Mouse (Mus musculus) c-Kit-positive CD71-negative TER-119-negative erythroid progenitor cells, embryonic 14.5 days (primary cell): Measurements from ENCODE around the gene Necab3.

Experiments
- DNase-seq: peaks from one replicate; pipeline ENCODE4 v3.0.0-alpha.2; 2013; ENCODE audit warnings: low read depth

The Necab3 gene

DNA sequence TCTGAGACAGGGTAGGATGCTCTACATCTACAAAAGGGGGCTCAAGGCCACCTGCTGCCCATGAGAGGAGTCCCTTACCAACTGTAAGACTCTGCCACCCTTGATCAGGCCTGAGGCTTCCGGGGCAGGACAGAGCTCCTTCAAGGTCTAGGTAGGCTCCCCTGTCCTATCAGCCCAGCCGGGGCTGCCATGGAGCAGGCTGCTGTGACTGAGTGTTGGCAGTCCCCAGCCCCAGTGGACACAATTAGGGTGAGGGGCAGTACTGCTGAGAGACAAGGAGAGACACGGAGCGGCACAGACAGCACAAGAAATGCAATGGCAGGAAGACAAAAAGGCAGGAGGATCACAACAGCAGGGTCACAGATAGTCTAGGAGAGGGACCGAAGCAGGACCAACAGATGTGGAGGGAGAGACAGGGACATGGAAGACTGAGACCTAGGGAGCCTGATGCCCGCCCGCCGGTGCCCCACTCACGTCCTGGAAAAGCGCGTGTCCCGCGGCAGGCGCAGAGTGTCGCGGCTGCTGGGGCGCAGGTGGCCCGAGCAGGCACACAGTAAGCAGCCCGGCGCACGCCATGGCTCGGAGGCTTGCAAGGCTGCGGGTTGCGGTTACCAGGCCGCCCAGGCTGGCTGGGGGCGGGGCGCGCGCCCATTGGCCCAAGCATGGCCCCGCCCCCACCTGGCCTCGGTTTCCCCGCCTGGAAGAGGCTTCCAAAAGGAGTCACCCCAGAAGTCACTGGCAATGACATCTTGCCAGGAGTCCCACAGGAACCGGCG lies at the start of gene Necab3:
Gene Necab3 (minus strand): TSS at position 627 of the 776 bp plus-strand sequence.
- DNase-seq, result no peak

DNA sequence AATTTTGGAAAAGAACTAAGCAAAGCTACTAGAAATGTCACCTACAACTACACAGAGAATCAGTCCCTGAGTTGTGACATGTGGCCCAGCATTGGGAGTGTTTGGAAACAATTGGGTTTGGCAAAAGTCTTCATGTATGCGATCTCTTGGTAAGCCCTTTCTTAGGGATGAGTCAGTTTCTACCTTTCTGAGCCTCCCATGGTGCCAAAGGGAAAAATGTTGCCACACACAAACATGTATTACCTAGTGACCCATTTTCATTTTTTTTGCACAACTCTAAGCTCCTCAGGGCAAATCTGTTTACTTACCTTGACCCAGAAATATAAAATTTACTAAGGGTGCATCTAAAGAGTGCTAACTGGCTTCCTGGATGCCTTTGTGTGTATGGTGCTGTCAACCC lies 48.3 kb upstream of the Necab3 start:
- no peak for DNase-seq

DNA sequence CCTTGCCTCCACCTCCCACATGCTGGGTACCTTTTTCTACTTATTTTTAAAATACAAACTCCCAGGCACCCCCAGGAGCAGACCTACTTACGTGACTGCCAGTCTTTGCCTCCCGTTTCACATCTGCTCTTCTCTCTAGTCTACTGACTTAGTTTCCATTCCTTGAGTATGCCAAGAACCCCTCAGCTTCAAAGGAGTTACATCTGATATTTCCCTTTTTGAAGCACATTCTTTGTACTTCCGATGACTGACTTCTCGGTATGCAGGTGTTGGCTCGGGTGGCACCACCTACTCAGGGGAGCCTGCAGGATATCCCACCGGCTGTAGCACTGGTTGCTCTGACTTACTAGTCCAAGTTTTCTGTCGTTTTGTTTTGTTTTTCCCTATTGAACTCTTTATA lies 45.5 kb upstream of the Necab3 start:
- no peak for DNase-seq

DNA sequence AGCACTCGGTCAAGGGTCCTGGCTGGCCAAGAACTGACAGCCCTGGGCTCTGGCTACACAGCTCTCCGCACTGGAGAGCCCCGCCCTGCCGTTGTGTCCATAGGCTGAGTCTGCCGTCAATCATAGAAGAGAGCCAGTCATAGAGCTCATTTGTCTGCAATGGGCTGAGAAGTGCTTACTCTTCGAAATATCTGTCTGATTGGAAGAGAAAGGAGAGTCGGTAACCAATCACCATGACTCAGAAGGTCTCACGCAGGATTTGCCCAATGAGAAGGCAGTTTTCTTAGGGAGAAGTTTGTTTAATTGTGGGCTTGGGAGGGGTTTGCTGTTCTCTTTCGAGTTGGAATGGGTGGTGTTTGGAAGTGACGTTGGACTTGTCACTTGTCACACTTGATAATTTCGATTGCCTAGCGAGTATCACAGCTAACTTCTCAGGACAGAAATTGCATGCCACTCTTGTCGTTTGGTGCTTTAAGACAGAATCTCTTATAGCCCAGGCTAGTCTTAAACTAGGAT lies 45.0 kb upstream of the Necab3 start, which contains the start of gene Pxmp4:
Gene Pxmp4 (minus strand): TSS at position 71 of the 516 bp plus-strand sequence.
- peak; percentile 98 for DNase-seq

DNA sequence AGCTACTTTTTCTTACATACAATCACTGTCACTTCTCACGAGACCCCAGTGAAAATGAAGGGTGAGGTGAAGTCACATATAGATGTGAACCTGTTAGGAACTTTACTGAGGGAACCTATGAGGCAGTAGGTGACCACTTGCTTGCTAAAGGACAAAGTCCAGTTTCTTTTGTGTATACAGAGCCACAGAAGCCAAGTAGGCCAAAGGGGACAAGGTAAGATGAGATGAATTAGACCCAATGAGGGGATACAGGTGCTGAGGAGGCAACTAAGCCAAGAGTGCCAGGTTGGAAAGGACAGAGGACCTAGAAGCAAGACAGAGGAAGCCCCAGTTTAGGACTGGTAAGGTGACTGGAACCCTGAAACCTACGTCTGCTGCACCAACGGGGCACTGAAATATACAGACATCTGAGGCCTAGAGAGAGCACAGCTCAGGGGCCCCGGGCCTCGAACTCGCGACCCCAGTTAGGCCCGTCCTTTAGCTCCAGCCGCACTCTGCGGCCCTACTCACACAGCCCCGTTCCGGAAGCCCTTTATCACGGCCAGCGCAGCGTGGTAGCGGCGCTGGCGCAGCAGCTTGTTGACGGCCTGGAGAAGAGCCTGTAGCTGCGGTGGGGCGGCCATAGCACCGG lies 44.4 kb upstream of the Necab3 start:
- no peak for DNase-seq

- DNase-seq, result no peak
These were observed 42.6 kb upstream of the Necab3 start for GRCm38 (mm10) chr2:154601324-154601723.

DNA sequence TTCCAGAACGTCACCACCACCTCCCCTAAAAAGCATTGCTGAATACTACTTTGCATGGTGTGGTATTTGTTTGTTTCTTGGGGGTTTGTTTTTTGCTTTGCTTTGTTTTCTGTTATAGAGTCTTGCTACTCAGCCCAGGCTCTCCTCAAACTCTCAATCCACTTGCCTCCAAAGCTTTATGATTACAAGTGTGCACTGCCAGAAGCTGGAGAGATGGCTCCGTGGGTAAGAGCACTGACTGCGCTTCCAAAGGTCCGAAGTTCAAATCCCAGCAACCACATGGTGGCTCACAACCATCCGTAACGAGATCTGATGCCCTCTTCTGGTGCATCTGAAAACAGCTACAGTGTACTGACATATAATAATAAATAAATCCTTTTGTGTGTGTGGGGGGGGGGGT lies 41.9 kb upstream of the Necab3 start:
- no peak for DNase-seq

DNA sequence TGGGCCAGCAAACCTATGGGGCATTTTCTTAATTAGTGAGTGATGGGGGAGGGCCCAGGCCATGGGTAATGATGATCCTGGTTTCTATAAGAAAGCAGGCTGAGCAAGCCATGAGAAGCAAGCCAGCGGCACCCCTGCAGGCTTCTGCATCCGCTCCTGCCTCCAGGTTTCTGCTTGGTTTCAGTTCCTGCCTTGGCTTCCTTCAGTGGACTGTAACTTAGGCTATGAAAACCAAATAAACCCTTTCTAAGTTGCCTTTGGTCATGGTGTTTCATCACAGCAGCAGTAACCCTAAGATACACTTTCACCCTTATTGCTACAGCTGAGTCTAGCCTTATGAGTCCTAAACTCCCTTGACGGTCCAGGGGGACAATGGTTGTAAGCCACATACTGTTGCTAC lies 38.7 kb upstream of the Necab3 start:
- no peak for DNase-seq

DNA sequence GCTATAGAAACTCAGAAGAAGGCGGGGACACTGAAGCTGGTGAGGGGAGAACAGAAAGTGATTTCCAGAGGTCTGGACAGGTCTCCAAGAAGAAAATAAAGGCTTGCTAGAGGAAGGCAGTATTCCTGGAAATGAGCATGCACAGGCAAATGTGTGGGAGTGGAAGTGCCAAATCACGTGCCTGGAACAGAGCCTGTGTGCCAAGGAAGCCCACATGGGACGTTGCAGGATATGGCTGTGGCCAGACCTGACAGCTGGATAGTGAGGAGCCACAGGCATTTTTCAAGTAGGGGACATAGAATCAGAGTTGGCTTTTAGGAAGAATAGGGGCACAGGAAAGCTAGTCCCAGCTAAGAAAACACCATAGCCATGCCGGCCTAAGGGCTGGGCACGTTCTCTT lies 37.1 kb upstream of the Necab3 start:
- no peak for DNase-seq

- DNase-seq, result no peak
These were observed 34.3 kb upstream of the Necab3 start for GRCm38 (mm10) chr2:154593025-154593424.

DNA sequence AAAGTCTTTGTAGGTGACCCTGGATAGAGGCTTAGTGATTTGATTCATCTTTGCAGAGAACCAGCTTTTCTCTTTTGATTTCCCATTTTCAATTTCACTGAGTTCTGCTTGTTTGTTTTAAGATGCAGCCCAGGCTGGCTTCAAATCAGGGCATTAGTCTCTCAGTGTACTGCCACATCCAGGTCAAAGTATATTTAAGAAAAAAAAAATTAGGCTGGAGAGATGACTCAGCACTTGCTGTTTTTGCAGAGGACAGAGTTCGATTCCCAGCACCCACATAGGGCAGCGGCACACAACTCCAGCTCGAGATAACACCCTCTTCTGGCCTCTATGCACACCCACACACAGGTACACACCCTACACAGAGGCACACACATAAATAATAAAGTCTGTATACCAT lies 32.5 kb upstream of the Necab3 start:
- no peak for DNase-seq

DNA sequence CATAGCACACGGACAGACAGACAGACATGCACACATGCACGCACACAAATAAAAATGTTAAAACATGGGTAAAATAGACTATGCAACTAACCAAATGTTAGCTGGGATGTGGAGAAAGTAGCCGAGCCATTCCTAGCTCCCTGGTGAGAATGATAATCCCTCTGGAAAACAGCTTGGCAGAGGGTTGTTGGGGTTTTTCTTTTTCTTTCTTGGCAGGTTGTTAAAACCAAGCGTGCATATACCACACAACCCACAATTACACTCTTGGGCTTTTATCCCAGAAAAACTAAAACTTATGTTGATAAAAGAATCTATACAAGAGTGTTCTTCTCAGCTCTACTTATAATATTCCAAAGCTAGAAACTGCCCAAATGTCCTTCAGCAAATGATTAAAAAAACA lies 30.4 kb upstream of the Necab3 start:
- no peak for DNase-seq

DNA sequence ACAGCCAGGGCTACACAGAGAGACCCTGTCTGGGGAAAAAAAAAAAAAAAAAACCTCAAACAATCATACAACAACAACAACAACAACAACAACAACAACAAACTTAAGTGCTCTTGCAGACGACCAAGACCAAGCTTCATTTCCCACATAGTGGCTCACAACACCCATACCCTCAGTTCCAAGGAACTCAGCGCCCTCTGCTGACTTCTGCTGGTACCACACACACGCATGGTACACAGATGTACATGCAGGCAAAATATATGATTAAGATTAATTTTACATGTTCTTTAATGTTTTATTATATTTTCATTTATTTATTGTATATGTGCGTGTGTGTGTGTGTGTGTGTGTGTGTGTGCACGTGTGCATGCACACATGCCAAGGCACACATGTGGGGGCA lies 27.7 kb upstream of the Necab3 start:
- no peak for DNase-seq

DNA sequence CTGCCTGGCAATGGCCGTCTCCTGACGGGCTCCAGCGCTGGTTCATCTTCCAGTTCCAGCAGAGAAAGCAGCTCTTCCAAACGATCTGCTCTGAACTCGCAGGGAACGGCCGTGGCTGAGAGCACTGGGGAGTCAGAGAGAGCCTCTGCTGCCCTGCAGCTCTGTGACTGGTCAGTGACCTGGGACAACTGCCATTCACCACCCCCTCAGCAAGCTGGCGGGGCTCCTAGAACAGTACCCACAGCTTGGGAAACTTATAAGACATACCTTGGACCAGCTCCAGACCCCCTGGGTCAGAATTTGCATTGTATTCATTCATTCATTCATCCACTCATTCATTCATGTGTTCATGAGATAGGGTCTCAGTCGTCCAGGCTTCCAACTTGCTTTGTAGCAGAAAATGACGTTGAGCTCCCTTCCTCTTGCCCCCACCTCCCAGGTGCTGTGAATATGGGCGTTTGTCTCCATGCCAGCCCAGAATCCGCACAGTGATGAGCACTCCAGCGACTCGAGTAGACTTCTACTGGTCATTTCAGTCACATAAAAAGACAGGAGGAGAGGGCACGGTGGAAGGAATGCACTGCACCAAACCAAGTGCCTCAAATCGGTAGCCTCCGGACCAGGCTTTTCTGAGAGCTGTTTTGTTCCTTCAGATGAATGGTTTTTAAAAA lies 26.4 kb upstream of the Necab3 start:
- DNase-seq, result no peak

DNA sequence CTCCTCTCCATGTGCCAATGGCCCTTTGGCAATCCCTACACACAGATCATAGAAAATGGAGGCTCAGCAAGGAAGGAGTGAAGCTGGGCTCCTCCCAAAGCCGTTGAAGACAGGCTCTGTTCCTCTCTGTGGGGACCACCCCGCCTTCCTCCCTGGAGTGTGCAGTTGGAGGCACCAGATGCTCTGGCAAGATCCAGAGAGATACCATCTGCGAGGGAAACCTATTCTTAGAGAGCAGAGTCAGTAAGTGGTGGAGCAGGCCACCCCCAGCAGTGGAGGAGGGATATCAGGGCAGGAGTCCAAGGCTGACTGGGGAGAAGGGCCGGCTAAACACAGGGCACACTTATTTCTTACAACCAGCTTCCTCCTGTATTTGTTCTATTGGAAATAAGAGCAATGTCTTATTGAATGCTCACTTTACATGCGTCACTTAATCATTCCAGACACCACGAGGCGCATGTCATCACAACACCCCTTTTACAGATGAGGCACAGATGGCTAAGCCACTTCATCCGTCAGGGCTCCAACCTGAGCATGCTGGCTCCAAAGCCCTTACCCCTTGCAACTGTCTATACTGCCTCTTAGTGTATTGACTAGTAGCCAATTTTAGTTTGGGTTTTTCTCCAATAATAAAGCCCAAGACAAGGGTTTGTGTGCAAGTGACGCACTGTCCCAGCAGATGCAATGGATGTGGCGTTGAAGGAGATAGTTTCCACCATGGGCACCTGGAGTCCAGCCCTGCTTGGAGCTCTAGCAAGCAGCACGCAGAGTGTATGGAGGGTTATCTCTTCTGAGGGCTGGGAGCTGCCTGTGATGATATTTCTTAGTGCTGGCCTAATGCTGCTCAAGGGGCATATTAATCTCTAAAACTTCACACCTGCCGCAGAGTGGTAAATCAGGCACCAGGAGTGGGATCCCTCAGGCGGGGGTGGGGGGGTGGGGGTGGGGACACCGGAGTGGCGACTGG lies 25.5 kb upstream of the Necab3 start:
- DNase-seq, result no peak

DNA sequence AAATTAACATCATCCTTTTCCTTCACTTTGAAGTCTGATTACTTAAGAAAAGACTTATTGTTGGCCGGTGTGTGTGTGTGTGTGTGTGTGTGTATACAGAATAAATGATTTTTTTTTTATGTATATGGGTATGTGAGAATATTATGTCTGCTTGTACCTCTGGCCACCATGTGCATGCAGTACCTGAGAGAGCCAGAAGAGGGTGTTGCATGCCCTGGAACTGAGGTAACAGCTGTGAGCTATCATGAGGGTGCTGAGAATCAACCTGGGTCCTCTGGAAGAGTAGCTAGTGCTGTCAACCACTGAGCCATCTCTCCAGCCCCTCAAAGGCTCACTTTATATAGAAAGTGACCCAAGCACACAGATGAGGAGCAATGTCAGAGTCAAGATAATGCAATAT lies 22.7 kb upstream of the Necab3 start:
- DNase-seq, result no peak

DNA sequence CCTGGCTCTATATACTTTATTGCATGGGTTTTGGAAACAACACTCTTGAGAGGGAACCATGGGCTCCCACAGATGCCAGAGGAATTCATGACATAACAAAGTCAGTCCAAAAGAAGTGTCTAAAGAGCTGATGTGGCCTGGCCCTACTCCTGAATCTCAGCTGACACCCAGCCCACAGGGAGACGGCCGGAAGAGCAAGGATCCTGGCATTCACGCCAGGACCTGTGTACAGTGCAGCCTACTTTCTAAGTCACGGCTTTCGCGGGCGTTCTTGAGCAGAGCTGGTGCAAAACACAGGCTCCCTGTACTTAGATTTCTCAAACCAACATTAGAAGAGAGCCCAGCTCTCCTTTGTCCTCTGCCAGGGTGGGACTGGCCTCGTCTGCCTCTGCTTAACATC lies 21.9 kb upstream of the Necab3 start:
- no peak for DNase-seq

GRCm38 (mm10) chr2:154577744-154578067 lies 19.0 kb upstream of the Necab3 start:
- no peak for DNase-seq

GRCm38 (mm10) chr2:154576876-154577743 lies 18.4 kb upstream of the Necab3 start:
- DNase-seq, result no peak

- no peak for DNase-seq
These were observed 15.6 kb upstream of the Necab3 start for GRCm38 (mm10) chr2:154574271-154574670.

DNA sequence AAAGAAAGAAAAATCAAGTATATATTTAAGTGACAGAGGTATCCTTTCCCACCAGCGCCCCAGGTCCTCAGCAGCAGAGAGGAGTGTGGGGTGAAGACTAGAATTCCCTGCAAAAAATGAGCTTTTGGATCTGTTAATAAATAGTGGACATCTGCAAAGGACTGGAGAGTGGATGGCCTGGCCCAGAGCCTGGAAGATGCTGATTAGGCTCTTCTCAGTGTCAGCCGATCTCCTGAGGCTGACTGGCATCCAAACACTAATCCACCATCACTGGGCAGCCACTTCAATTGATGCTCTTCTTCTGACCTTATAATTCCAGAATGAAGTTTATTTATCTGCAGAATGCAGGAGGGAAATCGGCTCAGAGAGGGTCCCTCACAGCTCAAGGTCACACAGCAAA lies 14.3 kb upstream of the Necab3 start:
- DNase-seq, result no peak
